Mouse (Mus musculus) ES-E14 (cell line): ENCODE measurements around the gene Fgf12. TPM values are rescaled to one million over a fixed set of nuclear protein-coding genes. Genes with fewer than 3 reads are reported as not detected.

Source experiments
- DNase-seq: peaks from one replicate; pipeline ENCODE4 v3.0.0-alpha.2; 2013; ENCODE audit warnings: low read depth, low spot score
- H3K27ac ChIP-seq: 2 replicates; pipeline ENCODE4 v1.5.1; 2012; ENCODE audit warnings: low read depth, mild to moderate bottlenecking, low read length, moderate library complexity, mixed read lengths; ENCODE audit not compliant: poor library complexity, insufficient read depth, severe bottlenecking
- H3K36me3 ChIP-seq: 2 replicates; pipeline ENCODE4 v1.6.1; 2012; ENCODE audit warnings: mild to moderate bottlenecking, low read length, moderate library complexity, mixed read lengths; ENCODE audit not compliant: control insufficient read depth, poor library complexity, insufficient read depth, severe bottlenecking
- H3K4me1 ChIP-seq, 2 experiments: fragments of 150-350 bp in 1 of 2; sonication (generic) in 1 of 2; 2 replicates each; pipeline ENCODE4 v1.6.1; 2012; ENCODE audit warnings: low read length in 2 of 2, mild to moderate bottlenecking in 1 of 2, mixed read lengths in 1 of 2; ENCODE audit not compliant: control insufficient read depth in 2 of 2, insufficient read depth in 2 of 2, poor library complexity in 1 of 2
- H3K4me3 ChIP-seq, 2 experiments: fragments of 150-350 bp in 1 of 2; sonication (generic) in 1 of 2; 2 replicates each; pipeline ENCODE4 v1.5.1; 2012; ENCODE audit warnings: low read length in 2 of 2, low read depth in 1 of 2, mild to moderate bottlenecking in 1 of 2, mixed read lengths in 1 of 2; ENCODE audit not compliant: insufficient read depth in 1 of 2, poor library complexity in 1 of 2, severe bottlenecking in 1 of 2
- H3K9ac ChIP-seq: 2 replicates; pipeline ENCODE4 v1.6.1; 2012; ENCODE audit warnings: low read depth, mild to moderate bottlenecking, low read length, mixed read lengths; ENCODE audit not compliant: poor library complexity, insufficient read depth, severe bottlenecking
- H3K9me3 ChIP-seq: fragments of 150-350 bp; sonication (generic); 2 replicates; pipeline ENCODE4 v1.6.1; 2012; ENCODE audit warnings: low read depth, mild to moderate bottlenecking, low read length; ENCODE audit not compliant: control insufficient read depth, insufficient read depth
- CHD2 ChIP-seq: IDR thresholded peaks from 2 replicates; pipeline ENCODE4 v1.6.1; 2014; ENCODE audit warnings: mild to moderate bottlenecking, low read depth, low read length, inconsistent platforms
- HCFC1 ChIP-seq: IDR thresholded peaks from 2 replicates; pipeline ENCODE4 v1.6.1; 2012; ENCODE audit warnings: low read length, inconsistent platforms, borderline replicate concordance; ENCODE audit not compliant: insufficient read depth
- MAFK ChIP-seq: IDR thresholded peaks from 2 replicates; pipeline ENCODE4 v1.6.1; 2014; ENCODE audit warnings: mild to moderate bottlenecking, low read depth, low read length, inconsistent platforms; ENCODE audit not compliant: insufficient read depth
- ZC3H11A ChIP-seq: IDR thresholded peaks from 2 replicates; pipeline ENCODE4 v1.6.1; 2012; ENCODE audit warnings: low read depth, mild to moderate bottlenecking, inconsistent platforms, low read length, borderline replicate concordance
- ZNF384 ChIP-seq: IDR thresholded peaks from 2 replicates; pipeline ENCODE4 v1.6.1; 2012; ENCODE audit warnings: low read depth, low read length, inconsistent platforms
- in situ Hi-C, 2 experiments: fragments of 600-800 bp; cut with MboI; formaldehyde crosslinking; loops; one replicate each; pipeline ENCODE4 v1.15.1; 2025; ENCODE audit warnings: low sequenced_read_pairs in 2 of 2, inconsistent platforms in 1 of 2; ENCODE audit not compliant: unreplicated experiment in 2 of 2
- total RNA-seq: library from RNA; depleted of rRNA; stranded (reverse); fragments of 300-350 nt; gene quantifications from 2 replicates; pipeline ENCODE4 v1.2.3, GENCODE M21; 2012

The Fgf12 gene
- total RNA-seq, 1 experiment = not detected

DNA sequence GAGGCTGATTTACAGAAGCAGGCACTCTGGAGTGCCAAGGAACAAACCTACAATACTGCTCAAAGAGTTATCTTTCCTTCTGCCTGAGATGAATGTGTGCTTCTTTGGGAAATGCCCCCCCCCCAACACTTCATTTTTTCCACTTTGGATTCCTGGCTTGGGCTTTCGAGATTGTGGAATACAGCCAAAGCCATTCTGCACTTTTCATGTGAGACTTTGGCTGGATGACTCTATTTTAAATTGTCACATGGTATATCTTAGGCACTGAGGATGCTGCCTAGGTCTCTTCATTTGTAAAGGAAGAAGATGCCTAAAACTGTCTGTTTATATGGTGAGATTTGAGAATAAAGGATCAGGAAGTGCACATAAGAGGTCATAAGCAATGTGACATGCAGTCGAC is 402.2 kb downstream of the Fgf12 start:
- Histone ChIP-seq H3K4me3 (no peak overlapping the region), H3K4me1 (no peaks in the 10 kb centered on the region), H3K36me3 (no peaks in the 10 kb centered on the region), H3K9me3 (no peaks in the 10 kb centered on the region), H3K27ac (no peak overlapping the region), H3K9ac (no peak overlapping the region)
- in situ Hi-C loops = no loop called here
- no peak for TF ChIP-seq ZNF384
- DNase-seq = no peak

GRCm38 (mm10) chr16:28345323-28345722 is 407.5 kb downstream of the Fgf12 start:
- in situ Hi-C loops = no loop called here
- Histone ChIP-seq H3K27ac (no peak overlapping the region), H3K9me3 (no peaks in the 10 kb centered on the region), H3K36me3 (no peaks in the 10 kb centered on the region), H3K4me3 (no peak overlapping the region), H3K4me1 (no peaks in the 10 kb centered on the region), H3K9ac (no peak overlapping the region)
- TF ChIP-seq HCFC1 = no peak
- TF ChIP-seq CHD2 = no peak
- TF ChIP-seq ZC3H11A = no peak
- no peak for TF ChIP-seq MAFK
- TF ChIP-seq ZNF384 = no peak
- DNase-seq = no peak

GRCm38 (mm10) chr16:28337930-28338329 is 414.9 kb downstream of the Fgf12 start:
- Histone ChIP-seq H3K27ac (no peak overlapping the region), H3K4me3 (no peak overlapping the region)
- in situ Hi-C loops = no loop called here

GRCm38 (mm10) chr16:28336700-28337099 is 416.2 kb downstream of the Fgf12 start:
- TF ChIP-seq ZC3H11A = no peak
- no peak for TF ChIP-seq MAFK
- TF ChIP-seq ZNF384 = no peak
- TF ChIP-seq HCFC1 = no peak
- no peak for TF ChIP-seq CHD2
- H3K27ac ChIP-seq = no peak overlapping the region
- in situ Hi-C loops = no loop called here
- H3K36me3 ChIP-seq = no peaks in the 10 kb centered on the region
- no peak overlapping the region for H3K9ac ChIP-seq
- H3K4me3 ChIP-seq = no peak overlapping the region
- no peak for DNase-seq
- no peaks in the 10 kb centered on the region for H3K4me1 ChIP-seq
- H3K9me3 ChIP-seq = no peaks in the 10 kb centered on the region

More at GRCm38 (mm10) chr16:28337930-28338329, 414.9 kb downstream of the Fgf12 start:
- TF ChIP-seq MAFK (no peak), HCFC1 (no peak), ZC3H11A (no peak), ZNF384 (no peak), CHD2 (no peak)
- no peak for DNase-seq
- Histone ChIP-seq H3K4me1 (no peaks in the 10 kb centered on the region), H3K9me3 (no peaks in the 10 kb centered on the region), H3K36me3 (no peaks in the 10 kb centered on the region), H3K9ac (no peak overlapping the region)

GRCm38 (mm10) chr16:28335025-28335424 is 417.8 kb downstream of the Fgf12 start:
- Histone ChIP-seq H3K4me3 (no peak overlapping the region), H3K36me3 (no peaks in the 10 kb centered on the region), H3K9me3 (no peaks in the 10 kb centered on the region), H3K9ac (no peak overlapping the region), H3K27ac (no peak overlapping the region), H3K4me1 (no peaks in the 10 kb centered on the region)
- TF ChIP-seq MAFK (no peak), ZNF384 (no peak), ZC3H11A (no peak), CHD2 (no peak)
- DNase-seq = no peak
- in situ Hi-C loops = no loop called here
